Mouse (Mus musculus): ENCODE measurements around the gene Heatr5b.
"Not testable (repeated sequence)": the region's sequence is repeated elsewhere in the genome, so short reads cannot be mapped to it uniquely, and the experiment has no call there.

Heatr5b gene

GRCm38 (mm10) chr17:78834856-78835835 is at the start of gene Heatr5b, which contains the start of gene Gpatch11:
TSS of gene Heatr5b (minus strand) at chr17:78835364.
TSS of gene Gpatch11 (plus strand) at chr17:78835567.
- DNase-seq (ENCODE audit: low spot score): peak; percentile 100

- no peak for DNase-seq (ENCODE audit: low spot score)
These were observed 48.1 kb upstream of the Heatr5b start for GRCm38 (mm10) chr17:78883291-78883690.

- peak; percentile 90 for DNase-seq (ENCODE audit: low spot score)
These were observed 47.4 kb upstream of the Heatr5b start, which contains the start of gene Eif2ak2 for GRCm38 (mm10) chr17:78882401-78883112. TSS of gene Eif2ak2 (minus strand) at chr17:78882573.

GRCm38 (mm10) chr17:78881878-78882304 is 46.7 kb upstream of the Heatr5b start:
- no peak for DNase-seq (ENCODE audit: low spot score)

DNA sequence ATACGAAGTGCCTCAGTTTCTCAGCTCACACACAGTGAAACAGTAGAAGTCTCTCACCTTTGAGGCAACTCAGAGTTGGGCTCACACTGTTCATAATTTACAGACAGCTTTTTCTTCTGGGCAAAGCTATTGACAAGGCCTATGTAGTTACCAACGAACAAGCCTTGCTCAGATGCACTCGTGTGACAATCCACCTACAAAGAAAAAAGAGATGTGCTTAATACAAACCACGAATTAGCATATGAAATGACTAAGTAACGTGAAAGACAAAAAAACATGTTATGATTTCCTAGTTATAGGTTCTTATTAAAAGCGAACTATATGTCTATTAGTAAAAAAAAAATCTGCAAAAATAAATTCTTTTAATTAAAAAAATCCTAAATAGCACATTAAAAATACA is 38.7 kb upstream of the Heatr5b start:
- no peak for DNase-seq (ENCODE audit: low spot score)

- no peak for DNase-seq (ENCODE audit: low spot score)
These were observed 21.1 kb upstream of the Heatr5b start for GRCm38 (mm10) chr17:78856243-78856642.

GRCm38 (mm10) chr17:78842271-78842928 is 7.2 kb upstream of the Heatr5b start:
- DNase-seq (ENCODE audit: low spot score): no peak

- DNase-seq (ENCODE audit: low spot score): no peak
These were observed 892 bp upstream of the Heatr5b start for GRCm38 (mm10) chr17:78836056-78836455.

DNA sequence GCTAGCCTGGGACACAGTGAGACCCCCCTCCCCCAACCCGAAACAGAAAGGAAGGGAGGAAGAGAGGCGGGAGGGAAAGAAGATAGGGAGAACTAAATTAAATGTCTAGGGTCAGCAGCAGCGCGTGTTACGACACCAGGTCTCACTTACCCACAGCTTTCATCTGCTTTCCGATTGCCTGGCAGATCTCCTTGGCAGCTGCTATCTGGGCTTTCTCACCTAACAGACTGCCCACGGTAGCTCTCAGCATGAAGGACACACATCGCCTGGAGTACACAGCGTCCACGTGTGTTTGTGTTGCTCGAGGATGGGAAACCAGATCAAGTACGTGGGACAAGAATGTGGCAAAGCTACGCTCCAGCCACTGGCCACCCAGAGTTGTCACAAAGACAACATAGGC is 10.8 kb downstream of the Heatr5b start:
- no peak for DNase-seq (ENCODE audit: low spot score)

DNA sequence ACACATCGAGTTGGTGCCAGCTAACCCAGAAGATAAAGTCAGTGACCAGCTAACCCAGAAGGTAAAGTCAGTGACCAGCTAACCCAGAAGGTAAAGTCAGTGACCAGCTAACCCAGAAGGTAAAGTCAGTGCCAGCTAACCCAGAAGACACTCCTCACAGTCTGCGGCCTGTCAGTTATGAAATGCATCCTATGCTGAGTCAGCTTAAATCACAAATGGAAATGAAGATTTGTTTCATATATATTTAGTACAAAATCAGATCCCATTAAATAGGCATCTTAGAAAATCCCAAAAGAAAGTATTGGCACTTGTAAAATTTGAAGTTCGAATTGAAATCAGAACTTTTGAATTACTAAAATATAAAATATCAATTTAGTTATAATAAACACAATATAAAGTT is 25.6 kb downstream of the Heatr5b start:
- DNase-seq (ENCODE audit: low spot score): no peak

DNA sequence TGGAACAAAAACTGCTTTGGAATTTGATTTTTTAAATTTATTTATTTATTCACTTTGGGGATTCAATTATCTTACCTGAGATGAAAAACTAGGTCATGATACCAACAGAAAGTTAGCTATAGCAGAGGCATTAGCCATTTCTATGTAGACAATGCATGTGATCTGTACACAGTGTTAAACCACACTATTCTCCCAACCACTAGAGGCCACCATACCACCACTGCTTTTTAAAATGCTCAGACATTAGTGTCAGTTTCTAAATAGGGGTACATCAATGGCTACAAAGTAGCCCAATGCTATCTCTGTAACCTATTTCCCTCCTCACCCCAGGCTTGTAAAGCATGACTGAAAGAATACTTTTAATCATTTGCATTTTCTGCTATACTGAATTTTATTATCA is 26.1 kb downstream of the Heatr5b start:
- no peak for DNase-seq (ENCODE audit: low spot score)

DNA sequence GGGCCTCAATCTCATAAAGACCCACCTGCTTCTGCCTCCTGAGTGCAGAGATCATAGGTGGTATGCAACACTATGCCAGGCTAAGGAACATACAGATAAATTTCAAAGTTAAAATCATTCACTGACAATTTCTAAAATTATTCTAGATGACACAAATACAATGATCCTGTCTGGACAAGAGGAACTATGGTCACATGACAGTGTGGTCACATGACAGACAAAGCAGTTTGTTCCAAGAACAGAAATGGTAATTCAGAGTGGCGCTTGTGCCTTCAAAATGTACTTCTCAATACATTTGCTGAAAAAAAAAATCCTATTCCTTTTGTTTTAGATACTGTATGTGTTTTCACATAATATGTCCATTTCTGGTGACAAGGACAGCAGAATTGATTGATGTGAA is 37.9 kb downstream of the Heatr5b start:
- DNase-seq (ENCODE audit: low spot score): no peak

GRCm38 (mm10) chr17:78794390-78794789 is 40.8 kb downstream of the Heatr5b start:
- DNase-seq (ENCODE audit: low spot score): no peak

DNA sequence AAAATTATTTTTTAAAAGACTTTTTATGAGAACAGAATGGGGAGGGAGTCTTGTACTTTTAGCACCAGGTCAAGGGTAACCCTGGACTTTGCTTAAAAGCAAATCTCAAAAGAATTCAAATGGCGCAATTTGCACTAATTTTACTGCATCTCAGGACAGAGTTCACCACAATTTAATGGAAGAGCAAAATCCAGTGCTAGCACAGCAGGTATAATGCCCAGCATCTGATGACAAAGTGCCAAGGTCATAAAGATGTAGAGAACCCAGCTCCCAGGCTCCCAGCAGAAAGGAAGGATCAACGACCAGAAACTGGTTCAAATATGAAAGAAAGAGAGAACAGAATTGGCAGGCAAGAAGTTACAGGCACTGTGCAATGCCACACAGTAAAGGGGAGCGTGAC is 43.0 kb downstream of the Heatr5b start:
- no peak for DNase-seq (ENCODE audit: low spot score)

- DNase-seq (ENCODE audit: low spot score): no peak
These were observed 43.5 kb downstream of the Heatr5b start for GRCm38 (mm10) chr17:78791690-78792070.

GRCm38 (mm10) chr17:78791068-78791689 is 44.0 kb downstream of the Heatr5b start:
- no peak for DNase-seq (ENCODE audit: low spot score)

DNA sequence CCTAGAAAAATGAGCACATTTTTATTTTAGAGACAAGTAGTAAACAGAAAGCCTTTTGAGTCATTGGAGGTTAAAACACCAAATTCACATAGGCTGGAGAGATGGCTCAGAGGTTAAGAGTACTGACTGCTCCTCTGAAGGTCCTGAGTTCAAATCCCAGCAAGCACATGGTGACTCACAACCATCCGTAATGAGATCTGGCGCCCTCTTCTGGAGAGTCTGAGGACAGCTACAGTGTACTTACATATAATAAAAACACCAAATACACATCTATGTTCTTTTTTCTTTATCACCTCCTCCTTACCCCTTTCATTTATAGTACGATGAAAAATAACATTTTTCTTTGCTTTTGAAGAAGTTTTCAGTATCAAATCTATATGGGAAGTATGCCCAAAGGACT is 46.9 kb downstream of the Heatr5b start:
- not testable (repeated sequence) for DNase-seq (ENCODE audit: low spot score)

DNA sequence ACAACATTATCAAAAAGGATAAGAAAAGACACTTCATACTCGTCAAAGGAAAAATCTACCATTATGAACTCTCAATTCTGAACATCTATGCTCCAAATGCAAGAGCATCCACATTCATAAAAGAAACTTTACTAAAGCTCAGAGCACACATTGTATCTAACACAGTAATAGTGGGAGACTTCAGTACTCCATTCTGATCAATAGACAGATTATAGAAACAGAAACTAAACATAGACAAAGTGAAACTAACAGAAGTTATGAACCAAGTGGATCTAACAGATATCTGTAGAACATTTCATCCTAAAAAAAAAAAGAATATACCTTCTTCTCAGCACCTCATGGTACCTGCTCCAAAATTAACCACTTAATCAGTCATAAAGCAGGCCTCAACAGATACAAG is 56.4 kb downstream of the Heatr5b start:
- DNase-seq (ENCODE audit: low spot score): no peak

GRCm38 (mm10) chr17:78772317-78772716 is 62.8 kb downstream of the Heatr5b start:
- no peak for DNase-seq (ENCODE audit: low spot score)

DNA sequence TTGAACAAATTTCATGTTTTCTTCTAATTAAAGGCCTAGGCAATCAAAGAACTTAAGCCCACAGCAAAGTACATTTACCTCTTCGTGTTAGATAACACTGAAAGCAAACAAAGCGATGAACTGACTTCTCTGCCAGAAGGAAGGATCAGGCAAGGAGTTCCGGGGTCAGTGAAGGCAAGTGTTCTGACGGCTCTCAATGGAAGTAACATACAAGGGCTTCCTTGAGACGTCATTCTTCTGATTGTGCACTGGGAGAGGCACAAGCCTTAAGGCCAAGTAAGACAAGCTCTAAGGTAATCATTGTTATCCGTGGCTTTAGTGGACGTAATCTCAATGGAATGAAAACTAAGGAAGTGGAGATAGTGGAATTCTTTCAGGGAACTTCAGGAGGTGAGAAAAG is 64.2 kb downstream of the Heatr5b start:
- no peak for DNase-seq (ENCODE audit: low spot score)

DNA sequence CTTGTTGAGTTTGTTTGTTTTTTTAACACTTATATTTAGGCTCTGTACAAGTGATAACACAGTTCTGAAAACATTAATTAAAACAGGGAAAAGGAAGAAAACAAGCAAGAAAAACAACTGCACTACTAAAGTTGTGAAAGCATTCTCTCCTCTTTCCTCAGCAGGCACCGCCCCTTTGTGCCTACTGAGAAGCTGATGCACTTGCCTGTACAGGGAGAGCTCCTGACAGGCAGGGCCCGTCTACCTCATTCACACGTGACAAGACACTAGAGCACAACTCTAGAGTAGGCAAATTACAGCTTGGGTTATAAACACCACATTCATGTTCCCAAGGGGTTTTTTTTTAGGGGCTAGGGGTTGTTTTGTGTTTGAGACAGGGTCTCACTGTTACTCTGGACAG is 65.8 kb downstream of the Heatr5b start:
- DNase-seq (ENCODE audit: low spot score): no peak

- no peak for DNase-seq (ENCODE audit: low spot score)
These were observed 66.2 kb downstream of the Heatr5b start for GRCm38 (mm10) chr17:78768937-78769336.
